Mouse (Mus musculus) embryonic fibroblast, embryonic 13.5 days (primary cell): ENCODE measurements at regions not wholly inside any gene's neighbourhood (a gene's known extent, or its start where the extent isn't known, plus 50 kb on each side); places are given as distances from the start of the nearest gene placed in this dataset.

Source experiments
- CTCF ChIP-seq: IDR thresholded peaks from 2 replicates; pipeline ENCODE4 v1.5.1; 2011; ENCODE audit warnings: mild to moderate bottlenecking, control low read depth, low read length, moderate library complexity, borderline replicate concordance; ENCODE audit not compliant: insufficient read depth
- POLR2A ChIP-seq: IDR thresholded peaks from 2 replicates; pipeline ENCODE4 v1.6.1; 2011; ENCODE audit warnings: low read depth, mild to moderate bottlenecking, control low read depth, low read length, moderate library complexity

- TF ChIP-seq CTCF (no peak), POLR2A (no peak)
These were observed 85.6 kb upstream of the Spaca7 start for GRCm38 (mm10) chr8:12487201-12487600.
